Mouse (Mus musculus) erythroblast, embryonic 14.5 days (primary cell): ENCODE data around the gene Pitpnm1. TPM values are rescaled to one million over a fixed set of nuclear protein-coding genes. Genes with fewer than 3 reads are reported as not detected.

Experiments
- H3K27me3 ChIP-seq: 2 replicates; pipeline ENCODE4 v1.6.1; 2012; ENCODE audit warnings: inconsistent platforms; ENCODE audit not compliant: control insufficient read depth
- H3K36me3 ChIP-seq: 2 replicates; pipeline ENCODE4 v1.6.1; 2012; ENCODE audit warnings: mild to moderate bottlenecking, inconsistent platforms; ENCODE audit not compliant: control insufficient read depth
- H3K4me1 ChIP-seq: 2 replicates; pipeline ENCODE4 v1.6.1; 2012; ENCODE audit warnings: inconsistent platforms; ENCODE audit not compliant: control insufficient read depth
- H3K4me3 ChIP-seq: replicated peaks from 2 replicates; pipeline ENCODE3; 2012; ENCODE audit warnings: moderate library complexity, mild to moderate bottlenecking, inconsistent platforms
- H3K9me3 ChIP-seq: 2 replicates; pipeline ENCODE4 v1.6.1; 2012; ENCODE audit warnings: low read length, inconsistent platforms, mixed read lengths; ENCODE audit not compliant: control insufficient read depth
- GATA1 ChIP-seq: IDR thresholded peaks from 2 replicates; pipeline ENCODE4 v1.6.1; 2012; ENCODE audit warnings: low read length, inconsistent platforms, mixed read lengths
- TAL1 ChIP-seq: IDR thresholded peaks from 3 replicates; pipeline ENCODE4 v1.6.1; 2012; ENCODE audit warnings: low read length, inconsistent platforms, mixed read lengths
- polyA plus RNA-seq: library from polyadenylated mRNA; stranded (reverse); fragments of >175 nt; gene quantifications from 2 replicates; pipeline ENCODE4 v1.2.3, GENCODE M21; 2012

Pitpnm1 gene
- polyA plus RNA-seq, 1 experiment = 0.94 TPM

DNA sequence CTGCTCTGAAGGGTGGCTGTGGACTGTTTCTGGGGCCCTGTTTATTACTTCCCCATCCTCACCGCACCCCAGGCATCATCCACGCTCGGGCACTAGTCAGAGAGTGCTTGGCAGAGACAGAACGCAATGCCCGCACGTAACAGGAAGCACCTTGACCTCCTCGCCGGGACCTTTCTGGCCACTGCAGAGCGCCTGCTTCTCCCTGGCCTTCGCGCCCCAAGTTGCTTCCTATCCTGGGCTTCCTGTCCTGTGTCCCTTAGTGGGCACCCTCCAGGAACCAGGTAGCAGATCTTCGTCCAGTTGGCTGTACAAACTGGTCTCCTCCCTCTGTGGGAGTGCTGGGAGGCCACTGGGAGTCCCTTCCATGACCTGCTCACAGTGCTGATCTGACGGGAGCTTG is 1.4 kb upstream of the Pitpnm1 start:
- Histone ChIP-seq H3K36me3 (peaks cover 14% of the 10 kb centered on the region), H3K4me1 (peaks cover 53% of the 10 kb centered on the region), H3K27me3 (peaks cover 40% of the 10 kb centered on the region), H3K9me3 (peaks cover 8% of the 10 kb centered on the region; the same call in 1 of the 2 replicates), H3K4me3 (peak overlapping the region; percentile 83)
- TF ChIP-seq GATA1 (no peak), TAL1 (no peak)

- peaks cover 52% of the 10 kb centered on the region for H3K4me1 ChIP-seq
- peaks cover 44% of the 10 kb centered on the region for H3K27me3 ChIP-seq
Measured at GRCm38 (mm10) chr19:4099056-4099455, 742 bp upstream of the Pitpnm1 start.

GRCm38 (mm10) chr19:4100718-4101261 is 992 bp downstream of the Pitpnm1 start:
- Histone ChIP-seq H3K36me3 (peaks cover 14% of the 10 kb centered on the region), H3K27me3 (peaks cover 46% of the 10 kb centered on the region), H3K4me1 (peaks cover 50% of the 10 kb centered on the region), H3K4me3 (peak overlapping the region; percentile 83), H3K9me3 (peaks cover 8% of the 10 kb centered on the region; the same call in 1 of the 2 replicates)
- TF ChIP-seq GATA1 = no peak
- TF ChIP-seq TAL1 = no peak

More at GRCm38 (mm10) chr19:4099056-4099455, 742 bp upstream of the Pitpnm1 start:
- Histone ChIP-seq H3K9me3 (peaks cover 8% of the 10 kb centered on the region; the same call in 1 of the 2 replicates), H3K4me3 (peak overlapping the region; percentile 83), H3K36me3 (peaks cover 14% of the 10 kb centered on the region)
- TF ChIP-seq TAL1 (no peak), GATA1 (no peak)

GRCm38 (mm10) chr19:4101466-4101865 is 1.7 kb downstream of the Pitpnm1 start:
- peaks cover 46% of the 10 kb centered on the region for H3K27me3 ChIP-seq

GRCm38 (mm10) chr19:4102049-4102448 is 2.3 kb downstream of the Pitpnm1 start:
- Histone ChIP-seq H3K4me3 (no peak overlapping the region), H3K36me3 (peaks cover 16% of the 10 kb centered on the region), H3K9me3 (peaks cover 8% of the 10 kb centered on the region; the same call in 1 of the 2 replicates), H3K27me3 (peaks cover 46% of the 10 kb centered on the region), H3K4me1 (peaks cover 39% of the 10 kb centered on the region)
- TF ChIP-seq TAL1 (no peak), GATA1 (no peak)

More at GRCm38 (mm10) chr19:4101466-4101865, 1.7 kb downstream of the Pitpnm1 start:
- peaks cover 43% of the 10 kb centered on the region for H3K4me1 ChIP-seq
- TF ChIP-seq TAL1 (no peak), GATA1 (no peak)
- H3K4me3 ChIP-seq = no peak overlapping the region
- H3K9me3 ChIP-seq = peaks cover 8% of the 10 kb centered on the region; the same call in 1 of the 2 replicates
- peaks cover 15% of the 10 kb centered on the region for H3K36me3 ChIP-seq

- TF ChIP-seq GATA1 (no peak), TAL1 (no peak)
- Histone ChIP-seq H3K4me1 (peaks cover 35% of the 10 kb centered on the region), H3K27me3 (peaks cover 46% of the 10 kb centered on the region), H3K4me3 (no peak overlapping the region), H3K9me3 (peaks cover 8% of the 10 kb centered on the region; the same call in 1 of the 2 replicates), H3K36me3 (peaks cover 16% of the 10 kb centered on the region)
Measured at GRCm38 (mm10) chr19:4102626-4103025, 2.8 kb downstream of the Pitpnm1 start.

DNA sequence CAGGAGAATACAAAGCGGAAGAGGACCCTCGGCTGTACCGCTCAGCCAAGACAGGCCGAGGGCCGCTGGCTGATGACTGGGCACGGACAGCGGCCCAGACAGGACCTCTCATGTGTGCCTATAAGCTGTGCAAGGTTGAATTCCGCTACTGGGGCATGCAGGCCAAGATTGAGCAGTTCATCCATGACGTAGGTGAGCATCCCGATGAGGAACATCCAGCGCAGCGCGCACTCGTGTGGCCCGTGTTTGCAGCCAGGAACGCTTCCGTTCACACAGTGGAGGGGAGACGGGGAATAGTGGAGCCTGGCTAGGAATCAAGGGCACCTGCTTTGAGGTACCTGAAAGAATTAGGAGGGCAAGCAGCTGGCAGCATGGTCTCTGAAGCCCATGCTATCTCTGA is 3.5 kb downstream of the Pitpnm1 start:
- TF ChIP-seq TAL1 = no peak
- TF ChIP-seq GATA1 = no peak
- Histone ChIP-seq H3K9me3 (peaks cover 8% of the 10 kb centered on the region; the same call in 1 of the 2 replicates), H3K4me1 (peaks cover 28% of the 10 kb centered on the region), H3K27me3 (peaks cover 46% of the 10 kb centered on the region), H3K36me3 (peaks cover 11% of the 10 kb centered on the region), H3K4me3 (no peak overlapping the region)

DNA sequence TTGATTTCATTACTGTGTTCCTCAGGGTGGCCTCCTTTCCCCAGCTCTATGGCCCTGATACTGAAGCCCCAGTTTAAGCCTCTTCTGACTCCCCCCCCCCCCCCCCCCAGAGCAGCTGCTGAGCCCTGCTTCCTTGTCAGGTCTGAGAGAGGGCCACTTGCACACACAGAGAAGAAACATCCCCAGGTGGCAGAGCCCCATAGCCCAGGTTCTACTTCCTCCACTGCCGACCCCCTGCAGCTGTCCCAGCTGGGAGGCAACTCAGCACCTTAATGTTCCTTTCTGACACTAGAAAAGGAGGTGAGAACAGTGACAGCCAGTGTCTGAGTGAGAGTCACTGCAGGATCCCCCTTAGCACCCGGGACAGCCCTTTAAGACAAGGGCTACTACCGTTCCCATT is 4.0 kb downstream of the Pitpnm1 start:
- no peak for TF ChIP-seq TAL1
- no peak for TF ChIP-seq GATA1
- Histone ChIP-seq H3K9me3 (peaks cover 8% of the 10 kb centered on the region; the same call in 1 of the 2 replicates), H3K4me3 (no peak overlapping the region), H3K36me3 (peaks cover 6% of the 10 kb centered on the region), H3K4me1 (peaks cover 23% of the 10 kb centered on the region), H3K27me3 (peaks cover 46% of the 10 kb centered on the region)

DNA sequence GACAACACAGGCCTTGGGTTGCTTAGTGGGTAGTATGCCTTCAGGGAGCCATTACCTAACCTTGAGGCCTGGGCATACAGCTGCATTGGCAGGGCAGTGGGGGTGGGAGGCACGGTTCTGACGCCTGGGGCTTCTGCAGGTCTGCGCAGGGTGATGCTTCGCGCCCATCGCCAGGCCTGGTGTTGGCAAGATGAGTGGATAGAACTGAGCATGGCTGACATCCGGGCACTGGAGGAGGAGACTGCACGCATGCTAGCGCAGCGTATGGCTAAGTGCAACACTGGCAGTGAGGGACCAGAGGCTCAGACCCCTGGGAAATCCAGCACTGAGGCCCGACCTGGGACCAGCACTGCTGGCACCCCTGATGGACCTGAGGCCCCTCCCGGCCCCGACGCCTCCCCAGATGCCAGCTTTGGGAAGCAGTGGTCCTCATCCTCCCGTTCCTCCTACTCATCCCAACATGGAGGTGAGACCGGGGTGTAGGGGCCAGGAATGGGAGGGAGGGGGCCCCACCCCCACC is 4.9 kb downstream of the Pitpnm1 start:
- peaks cover 2% of the 10 kb centered on the region; the same call in 1 of the 2 replicates for H3K36me3 ChIP-seq
- peaks cover 14% of the 10 kb centered on the region for H3K4me1 ChIP-seq
- H3K9me3 ChIP-seq = peaks cover 8% of the 10 kb centered on the region; the same call in 1 of the 2 replicates
- no peak overlapping the region for H3K4me3 ChIP-seq
- peaks cover 43% of the 10 kb centered on the region for H3K27me3 ChIP-seq
- TF ChIP-seq GATA1 (no peak), TAL1 (no peak)
